Mouse (Mus musculus) monocyte, adult 59 days (primary cell): Measurements from ENCODE around the gene Olfr110. TPM values are rescaled to one million over a fixed set of nuclear protein-coding genes. Genes with fewer than 3 reads are reported as not detected.

Source experiments
- total RNA-seq, 2 experiments: library from RNA; stranded (reverse); gene quantifications; one replicate each; pipeline ENCODE4 v1.2.4; 2023

Gene Olfr110
- under 1 TPM in 1 of 2 experiments, not detected in 1; 0.64 TPM for total RNA-seq

GRCm38 (mm10) chr17:37491930-37492518 lies at the start of gene Olfr110:
Gene Olfr110 (plus strand): TSS chr17:37492468.

GRCm38 (mm10) chr17:37445180-37445579 lies 47.1 kb upstream of the Olfr110 start, which contains the start of gene Olfr108:
Gene Olfr108 (plus strand): TSS chr17:37445480.

GRCm38 (mm10) chr17:37458616-37459015 lies 33.7 kb upstream of the Olfr110 start, which contains the start of gene Olfr109:
Gene Olfr109 (plus strand): TSS chr17:37458916.

GRCm38 (mm10) chr17:37483452-37483851 lies 8.8 kb upstream of the Olfr110 start, which contains the start of gene H2-M2:
Gene H2-M2 (minus strand): TSS chr17:37483552.

GRCm38 (mm10) chr17:37507730-37508129 lies 15.5 kb downstream of the Olfr110 start, which contains the start of gene Olfr111:
Gene Olfr111 (plus strand): TSS chr17:37508030.

Other genes with a start within 250 kb of the Olfr110 start
- gene Olfr98, start 228.7 kb upstream of the Olfr110 start, total RNA-seq = not detected
- 10 to 100 TPM; 29.0 to 30.6 TPM for gene H2-M3, start 222.2 kb upstream of the Olfr110 start, total RNA-seq
- gene Olfr99, start 209.0 kb upstream of the Olfr110 start, total RNA-seq = not detected
- gene Olfr101, start 188.2 kb upstream of the Olfr110 start, total RNA-seq = not detected
- gene Olfr102, start 175.4 kb upstream of the Olfr110 start, total RNA-seq = not detected
- gene Olfr103, start 152.8 kb upstream of the Olfr110 start, total RNA-seq = not detected
- not detected for gene Olfr104-ps, start 132.9 kb upstream of the Olfr110 start, total RNA-seq
- not detected for gene Olfr105-ps, start 113.4 kb upstream of the Olfr110 start, total RNA-seq
- not detected for gene Olfr106-ps, start 102.1 kb upstream of the Olfr110 start, total RNA-seq
- not detected for gene Olfr107, start 93.2 kb upstream of the Olfr110 start, total RNA-seq
- not detected for gene Olfr108, start 47.0 kb upstream of the Olfr110 start, total RNA-seq
- gene Olfr109, start 33.6 kb upstream of the Olfr110 start, total RNA-seq = not detected
- gene H2-M2, start 8.9 kb upstream of the Olfr110 start, total RNA-seq = 1 to 10 TPM; 7.7 to 9.7 TPM
- 1 to 10 TPM in 1 of 2 experiments, under 1 TPM in 1; 0.68 to 1.2 TPM for gene Olfr111, start 15.6 kb downstream of the Olfr110 start, total RNA-seq
- not detected for gene Olfr112, start 77.0 kb downstream of the Olfr110 start, total RNA-seq
- gene Olfr113, start 85.2 kb downstream of the Olfr110 start, total RNA-seq = not detected
- gene Olfr114, start 100.3 kb downstream of the Olfr110 start, total RNA-seq = not detected
- gene Olfr115, start 134.6 kb downstream of the Olfr110 start, total RNA-seq = not detected
- not detected for gene Olfr116, start 134.7 kb downstream of the Olfr110 start, total RNA-seq
- not detected for gene Olfr117, start 171.3 kb downstream of the Olfr110 start, total RNA-seq
- not detected for gene Olfr118, start 174.5 kb downstream of the Olfr110 start, total RNA-seq
- gene Olfr119, start 204.1 kb downstream of the Olfr110 start, total RNA-seq = not detected
- gene Olfr120, start 229.3 kb downstream of the Olfr110 start, total RNA-seq = not detected